Mouse (Mus musculus) stomach, embryonic 14.5 days (tissue): ENCODE results near the gene C2. TPM values are rescaled to one million over a fixed set of nuclear protein-coding genes. Genes with fewer than 3 reads are reported as not detected.

Experiments used
- ATAC-seq: fragments of 200-750 bp; cut with Nextera tagmentation; 2 replicates; pipeline ENCODE4 v1.8.0; 2017; ENCODE audit warnings: low read depth, moderate TSS enrichment; ENCODE audit not compliant: insufficient number of reproducible peaks, insufficient read depth, low FRiP score
- H3K27ac ChIP-seq: fragments of 300-500 bp; sonication (generic); 2 replicates; pipeline ENCODE4 v1.5.1; 2014; ENCODE audit warnings: mild to moderate bottlenecking, low read length, moderate library complexity, mixed read lengths
- H3K27me3 ChIP-seq: fragments of 300-500 bp; sonication (generic); 2 replicates; pipeline ENCODE4 v1.6.1; 2014; ENCODE audit warnings: low read length, control low read depth, mixed read lengths; ENCODE audit not compliant: control insufficient read depth, insufficient read depth
- H3K36me3 ChIP-seq: fragments of 300-500 bp; sonication (generic); 2 replicates; pipeline ENCODE4 v1.6.1; 2014; ENCODE audit warnings: mild to moderate bottlenecking, control low read depth, low read length, moderate library complexity, mixed read lengths; ENCODE audit not compliant: control insufficient read depth, insufficient read depth
- H3K4me1 ChIP-seq: fragments of 300-500 bp; sonication (generic); 2 replicates; pipeline ENCODE4 v1.6.1; 2014; ENCODE audit warnings: low read length, control low read depth, mixed read lengths; ENCODE audit not compliant: control insufficient read depth, insufficient read depth
- H3K4me2 ChIP-seq: fragments of 300-500 bp; sonication (generic); replicated peaks from 2 replicates; pipeline ENCODE4 v1.6.1; 2014; ENCODE audit warnings: low read depth, low read length, control low read depth
- H3K4me3 ChIP-seq: fragments of 300-500 bp; sonication (generic); 2 replicates; pipeline ENCODE4 v1.5.1; 2014; ENCODE audit warnings: low read depth, low read length, control low read depth
- H3K9ac ChIP-seq: fragments of 300-500 bp; sonication (generic); replicated peaks from 2 replicates; pipeline ENCODE4 v1.6.1; 2014; ENCODE audit warnings: low read depth, mild to moderate bottlenecking, control low read depth, low read length, moderate library complexity, mixed read lengths
- H3K9me3 ChIP-seq: fragments of 300-500 bp; sonication (generic); 2 replicates; pipeline ENCODE4 v1.6.1; 2016; ENCODE audit warnings: low read depth, low read length, control low read depth; ENCODE audit not compliant: control insufficient read depth
- WGBS: fragments of 180-500 bp; shearing (Covaris S2); extraction: QIAGEN DNeasy Blood & Tissue Kit; methylation state at CpG from one replicate; pipeline ENCODE4 v1.1.7; 2014; 5-methylcytosine and 5-hydroxymethylcytosine counted together
- polyA plus RNA-seq: library from polyadenylated mRNA; unstranded; fragments of >200 nt; fragmentation: Nextera tagmentation; extraction: Ambion mirVana; gene quantifications from 2 replicates; pipeline ENCODE4 v1.2.1, GENCODE M21; 2014

C2 gene
- polyA plus RNA-seq, 1 experiment from 2014 or later: 2.8 TPM

- no peak overlapping the region for H3K4me3 ChIP-seq
- 0 out of 2 replicates have a peak, but pooled peaks cover 3% of the 10 kb centered on the region for H3K4me1 ChIP-seq
- no peak overlapping the region for H3K9ac ChIP-seq
- no peaks in the 10 kb centered on the region for H3K27me3 ChIP-seq
- H3K4me2 ChIP-seq: no peak overlapping the region
- H3K36me3 ChIP-seq: no peaks in the 10 kb centered on the region
- no peaks in the 10 kb centered on the region for H3K9me3 ChIP-seq
- ATAC-seq: no peak
- H3K27ac ChIP-seq: no peak overlapping the region
Observed at GRCm38 (mm10) chr17:34881166-34881565, 16.9 kb downstream of the C2 start.

GRCm38 (mm10) chr17:34879336-34879879 is 18.7 kb downstream of the C2 start, which contains the start of gene Zbtb12:
TSS of gene Zbtb12 (plus strand) at chr17:34879483.
- no peaks in the 10 kb centered on the region for H3K36me3 ChIP-seq
- no peak within 1 kb of the TSS for H3K4me3 ChIP-seq
- no peak within 1 kb of the TSS for H3K4me2 ChIP-seq
- no peaks in the 10 kb centered on the region for H3K27me3 ChIP-seq
- WGBS: 56% methylated on average over 11 of the region's 11 CpGs
- H3K9me3 ChIP-seq: no peaks in the 10 kb centered on the region
- no peak for ATAC-seq
- H3K27ac ChIP-seq: no peak within 1 kb of the TSS
- H3K4me1 ChIP-seq: 0 out of 2 replicates have a peak, but pooled peaks cover 3% of the 10 kb centered on the region
- no peak within 1 kb of the TSS for H3K9ac ChIP-seq

GRCm38 (mm10) chr17:34874321-34874720 is 23.7 kb downstream of the C2 start:
- no peak overlapping the region for H3K4me2 ChIP-seq
- H3K27ac ChIP-seq: no peak overlapping the region
- H3K4me1 ChIP-seq: 0 out of 2 replicates have a peak, but pooled peaks cover 1% of the 10 kb centered on the region
- H3K9ac ChIP-seq: no peak overlapping the region
- no peaks in the 10 kb centered on the region for H3K27me3 ChIP-seq
- H3K9me3 ChIP-seq: no peaks in the 10 kb centered on the region
- H3K36me3 ChIP-seq: no peaks in the 10 kb centered on the region
- 84% methylated on average over 6 of the region's 6 CpGs for WGBS
- ATAC-seq: no peak
- H3K4me3 ChIP-seq: no peak overlapping the region

- Histone ChIP-seq H3K27ac (no peak overlapping the region), H3K36me3 (no peaks in the 10 kb centered on the region), H3K9ac (no peak overlapping the region), H3K27me3 (no peaks in the 10 kb centered on the region), H3K4me1 (no peaks in the 10 kb centered on the region), H3K4me2 (no peak overlapping the region), H3K9me3 (no peaks in the 10 kb centered on the region), H3K4me3 (no peak overlapping the region)
- WGBS: 52% methylated on average over 7 of the region's 7 CpGs
- no peak for ATAC-seq
Observed at GRCm38 (mm10) chr17:34865981-34866380, 32.1 kb downstream of the C2 start.

- no peak within 1 kb of the TSS for H3K4me2 ChIP-seq
- no peak within 1 kb of the TSS for H3K9ac ChIP-seq
- H3K27me3 ChIP-seq: no peaks in the 10 kb centered on the region
- no peaks in the 10 kb centered on the region for H3K36me3 ChIP-seq
- no peak within 1 kb of the TSS for H3K4me3 ChIP-seq
- H3K9me3 ChIP-seq: no peaks in the 10 kb centered on the region
- WGBS: 41% methylated on average over 8 of the region's 8 CpGs
- ATAC-seq: 0 out of 2 replicates have a peak, but pooled peaks have one; percentile 19
- no peak within 1 kb of the TSS for H3K27ac ChIP-seq
- no peaks in the 10 kb centered on the region for H3K4me1 ChIP-seq
Observed at GRCm38 (mm10) chr17:34862416-34863081, 35.5 kb downstream of the C2 start, which contains the start of gene Cfb. TSS of gene Cfb (minus strand) at chr17:34862518.

- ATAC-seq: peak; percentile 47; the same call in 1 of the 2 replicates
- no peaks in the 10 kb centered on the region for H3K4me1 ChIP-seq
- no peak overlapping the region for H3K4me3 ChIP-seq
- 65% methylated on average over 13 of the region's 13 CpGs for WGBS
- H3K4me2 ChIP-seq: no peak overlapping the region
- no peak overlapping the region for H3K9ac ChIP-seq
- no peak overlapping the region for H3K27ac ChIP-seq
- H3K27me3 ChIP-seq: no peaks in the 10 kb centered on the region
- peaks cover 5% of the 10 kb centered on the region for H3K36me3 ChIP-seq
- no peaks in the 10 kb centered on the region for H3K9me3 ChIP-seq
Observed at GRCm38 (mm10) chr17:34861704-34862415, 36.2 kb downstream of the C2 start.

GRCm38 (mm10) chr17:34860514-34860913 is 37.6 kb downstream of the C2 start:
- H3K4me2 ChIP-seq: no peak overlapping the region
- WGBS: 85% methylated on average over 9 of the region's 9 CpGs
- H3K36me3 ChIP-seq: peaks cover 14% of the 10 kb centered on the region
- H3K27ac ChIP-seq: no peak overlapping the region
- ATAC-seq: no peak
- H3K9ac ChIP-seq: no peak overlapping the region
- no peaks in the 10 kb centered on the region for H3K27me3 ChIP-seq
- no peak overlapping the region for H3K4me3 ChIP-seq
- no peaks in the 10 kb centered on the region for H3K4me1 ChIP-seq
- no peaks in the 10 kb centered on the region for H3K9me3 ChIP-seq

GRCm38 (mm10) chr17:34858670-34859069 is 39.4 kb downstream of the C2 start:
- Histone ChIP-seq H3K27me3 (no peaks in the 10 kb centered on the region), H3K27ac (no peak overlapping the region), H3K4me2 (no peak overlapping the region), H3K9me3 (no peaks in the 10 kb centered on the region), H3K36me3 (peaks cover 27% of the 10 kb centered on the region), H3K9ac (no peak overlapping the region), H3K4me1 (no peaks in the 10 kb centered on the region), H3K4me3 (no peak overlapping the region)
- WGBS: 74% methylated on average over 4 of the region's 4 CpGs
- no peak for ATAC-seq
